Mouse (Mus musculus) layer of hippocampus, adult 9-10 months (tissue): ENCODE results near the gene Siglec1.
"Not testable (repeated sequence)": the region's sequence is repeated elsewhere in the genome, so short reads cannot be mapped to it uniquely, and the experiment has no call there.

Experiments used
- DNase-seq: peaks from one replicate; pipeline ENCODE4 v3.0.0; 2022; ENCODE audit warnings: low spot score

Gene Siglec1

GRCm38 (mm10) chr2:131052862-131053418, 33.6 kb downstream of the Siglec1 start:
- DNase-seq: no peak

GRCm38 (mm10) chr2:131052043-131052442, 34.5 kb downstream of the Siglec1 start:
- no peak for DNase-seq

GRCm38 (mm10) chr2:131046025-131046424, 40.5 kb downstream of the Siglec1 start:
- no peak for DNase-seq

DNA sequence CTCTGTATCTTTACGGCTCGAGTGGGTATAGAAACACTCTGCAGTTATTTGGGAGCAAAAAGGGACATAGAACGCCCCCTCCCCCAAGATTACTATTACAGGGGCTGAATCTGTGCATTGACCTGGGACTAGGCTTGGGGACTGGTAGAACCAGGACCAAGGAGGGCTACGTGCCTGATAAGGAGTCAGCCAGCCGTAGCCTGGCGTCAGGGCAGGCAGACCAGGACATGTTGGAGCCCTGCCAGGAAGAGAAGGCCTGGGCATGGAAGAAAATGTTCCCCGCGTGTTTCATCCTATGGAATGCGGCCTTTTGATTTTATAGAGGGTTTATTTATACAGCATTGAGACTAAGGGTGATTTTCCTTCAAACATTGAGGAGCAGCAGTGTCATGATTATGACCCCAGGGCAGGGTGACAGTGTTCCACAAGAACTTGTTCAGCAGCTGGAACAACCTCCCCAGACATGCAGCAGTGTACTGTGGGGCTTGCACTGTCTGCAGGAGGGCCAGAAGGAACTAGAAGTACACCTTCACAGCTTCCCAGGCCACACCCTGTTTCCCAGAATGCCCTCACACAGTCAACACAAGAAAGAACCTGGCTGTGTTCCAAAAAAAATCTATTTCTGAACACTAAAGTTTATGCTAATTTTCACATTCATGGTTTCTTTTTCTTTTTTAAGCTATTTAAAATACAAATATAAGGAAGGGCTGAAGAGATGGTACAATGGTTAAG, 41.4 kb downstream of the Siglec1 start:
- DNase-seq: no peak

GRCm38 (mm10) chr2:131044354-131044852, 42.2 kb downstream of the Siglec1 start:
- no peak for DNase-seq

DNA sequence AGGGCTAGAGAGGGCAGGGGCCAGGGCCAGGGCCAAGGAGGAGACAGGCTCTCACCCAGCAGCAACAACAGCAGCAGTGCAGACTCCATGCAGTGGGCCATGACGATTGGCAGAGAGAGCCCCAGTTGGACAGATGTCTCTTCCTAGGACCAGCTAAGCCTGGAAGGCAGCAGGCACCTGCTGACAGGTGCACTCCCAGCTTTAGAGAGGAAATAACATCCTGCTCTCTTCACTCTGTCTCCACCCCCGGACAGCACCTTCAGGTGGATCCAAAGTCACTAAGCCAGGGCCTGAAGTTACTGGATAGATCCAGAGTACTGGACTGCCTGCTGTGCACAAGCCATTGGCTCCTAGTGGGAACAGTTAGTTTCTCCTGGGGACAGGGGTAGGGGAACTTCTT, 43.6 kb downstream of the Siglec1 start, which contains the start of gene Gfra4:
Gene Gfra4 (minus strand): TSS at position 101 of the 400 bp plus-strand sequence.
- no peak for DNase-seq

- DNase-seq: no peak
Observed at GRCm38 (mm10) chr2:131040854-131041825, 45.4 kb downstream of the Siglec1 start.

GRCm38 (mm10) chr2:131038675-131039074, 47.9 kb downstream of the Siglec1 start:
- DNase-seq: no peak

DNA sequence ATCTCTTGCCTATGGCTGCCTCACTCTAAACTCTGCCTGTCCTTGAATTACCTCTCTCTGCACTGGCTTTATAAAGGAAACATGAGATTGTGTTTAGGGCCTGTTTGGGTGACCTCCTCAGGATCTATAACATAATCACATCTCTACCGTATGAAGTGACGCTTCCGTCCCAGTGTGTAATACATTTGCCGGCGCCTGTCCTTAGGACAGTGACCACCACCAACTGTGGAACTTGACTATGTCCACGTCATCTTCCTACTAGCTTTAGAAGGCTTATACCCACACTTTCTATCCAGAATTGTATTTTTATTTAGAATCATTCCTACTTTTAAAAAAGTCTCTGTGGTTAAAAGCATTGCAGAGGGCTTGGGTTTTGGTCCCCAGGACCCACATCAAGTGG, 48.4 kb downstream of the Siglec1 start:
- DNase-seq: no peak

DNA sequence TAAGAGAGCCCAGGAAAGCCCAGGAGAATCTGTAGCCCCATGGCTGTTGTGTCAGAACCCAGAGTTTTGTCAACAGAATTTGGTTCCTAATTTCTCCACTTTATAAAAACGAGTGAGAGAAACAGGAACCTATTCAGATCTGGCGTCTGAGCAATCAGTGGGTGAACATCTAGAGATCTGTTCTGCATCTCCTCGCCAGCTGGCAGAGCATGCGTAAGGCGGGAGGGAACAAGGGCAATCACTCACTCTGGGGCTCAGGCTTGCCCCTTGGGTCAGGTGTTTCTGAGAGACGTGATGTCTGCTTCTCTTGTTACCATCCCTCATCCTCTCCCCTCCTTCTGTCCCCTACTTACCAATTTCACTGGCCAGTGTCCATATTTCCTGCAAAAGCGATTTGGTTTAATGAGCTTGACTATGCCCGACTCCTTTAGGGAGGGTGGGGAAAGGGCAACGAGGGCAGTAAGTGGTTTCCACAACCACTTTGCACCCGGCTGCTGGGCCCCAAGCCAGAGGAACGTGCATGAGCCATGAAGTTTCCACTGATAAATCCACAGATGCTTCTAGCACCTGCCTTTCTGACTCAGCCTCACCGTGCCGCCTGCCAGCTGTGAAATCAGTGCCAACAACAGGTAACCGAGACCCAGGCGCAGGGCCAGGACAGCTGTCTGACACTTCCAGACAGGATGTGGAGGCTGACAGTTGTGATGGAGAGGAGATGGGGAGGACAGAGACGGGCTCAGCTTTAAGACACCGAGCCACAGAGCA, 49.2 kb downstream of the Siglec1 start:
- no peak for DNase-seq

DNA sequence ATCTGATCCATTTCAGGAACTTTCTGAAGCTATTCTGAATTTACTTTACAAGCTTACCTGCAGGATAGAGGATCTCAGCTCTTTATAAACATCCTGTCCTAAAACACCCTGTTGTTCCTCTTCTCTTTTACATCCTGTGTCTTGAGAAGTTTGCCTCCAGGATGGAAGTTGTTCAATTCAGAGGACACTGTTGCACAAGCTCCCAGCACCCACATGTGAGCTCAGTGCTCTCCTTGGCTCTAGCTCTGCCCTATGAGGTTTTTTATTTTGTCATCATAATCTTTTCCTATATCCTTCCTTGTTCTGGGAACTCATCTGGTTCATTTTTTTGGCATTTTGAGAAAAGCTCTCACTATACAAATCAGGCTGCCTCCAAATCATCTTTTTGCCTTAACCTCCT, 49.8 kb downstream of the Siglec1 start:
- no peak for DNase-seq

DNA sequence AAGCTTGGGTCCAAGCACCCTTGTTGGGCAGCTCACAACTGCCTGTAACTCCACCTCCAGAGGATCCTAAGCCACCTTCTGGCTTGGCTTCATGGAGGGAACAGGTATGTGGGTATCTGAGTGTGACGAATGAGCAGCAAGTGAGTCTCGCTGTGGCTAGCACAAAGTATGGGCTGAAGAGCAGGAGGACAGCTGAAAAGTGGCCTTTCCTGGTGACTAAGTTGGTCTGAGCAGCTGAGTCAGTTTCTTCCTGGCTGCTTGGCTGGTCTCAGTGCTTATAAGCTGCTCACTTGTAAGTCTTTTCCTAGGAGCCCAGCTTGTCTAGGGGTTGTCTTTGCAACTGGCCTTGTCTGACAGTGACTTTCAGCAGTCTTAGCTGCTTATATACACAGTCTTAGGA, 50.2 kb downstream of the Siglec1 start:
- no peak for DNase-seq

DNA sequence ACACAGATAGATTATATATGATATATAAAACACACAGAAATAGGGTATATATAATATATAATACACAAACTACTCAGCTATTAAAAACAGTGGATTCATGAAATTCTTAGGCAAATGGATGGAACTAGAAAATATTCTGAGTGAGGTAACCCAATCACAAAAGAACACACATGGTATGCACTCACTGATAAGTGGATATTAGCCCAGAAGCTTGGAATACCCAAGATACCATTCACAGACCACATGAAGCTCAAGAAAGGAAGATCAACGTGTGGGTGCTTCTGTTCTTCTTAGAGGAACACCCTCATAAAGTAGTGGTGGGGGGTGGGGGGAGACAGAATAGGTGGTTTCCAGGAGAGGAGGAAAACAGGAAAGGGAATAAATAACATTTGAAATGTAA, 55.2 kb downstream of the Siglec1 start:
- not testable (repeated sequence) for DNase-seq

GRCm38 (mm10) chr2:131030998-131031397, 55.6 kb downstream of the Siglec1 start:
- DNase-seq: no peak

- no peak for DNase-seq
Observed at GRCm38 (mm10) chr2:131030561-131030960, 56.0 kb downstream of the Siglec1 start.

GRCm38 (mm10) chr2:131029065-131029935, 57.3 kb downstream of the Siglec1 start:
- no peak for DNase-seq

GRCm38 (mm10) chr2:131026941-131027340, 59.6 kb downstream of the Siglec1 start:
- DNase-seq: no peak

- no peak for DNase-seq
Observed at GRCm38 (mm10) chr2:131025230-131025629, 61.3 kb downstream of the Siglec1 start.
